Mouse (Mus musculus): Measurements from ENCODE around the gene Olfr304. TPM values are rescaled to one million over a fixed set of nuclear protein-coding genes. Genes with fewer than 3 reads are reported as not detected.
"Not testable (repeated sequence)": the region's sequence is repeated elsewhere in the genome, so short reads cannot be mapped to it uniquely, and the experiment has no call there.

Gene Olfr304
- total RNA-seq (2014; fragmentation: Nextera tagmentation) (not detected in 2 replicates), total RNA-seq (2017) (not detected in 2 replicates)

- no peak for ATAC-seq (replicated peaks; ENCODE audit: low FRiP score, low TSS enrichment, poor library complexity, severe bottlenecking)
Observed at GRCm38 (mm10) chr7:86386558-86386957, at the start of gene Olfr304. Olfr304 (minus strand) TSS chr7:86386658.

GRCm38 (mm10) chr7:86403546-86403945, 17.1 kb upstream of the Olfr304 start, which contains the start of gene Olfr301:
Olfr301 (plus strand) TSS chr7:86403846.
- ATAC-seq (replicated peaks; ENCODE audit: low FRiP score, low TSS enrichment, poor library complexity, severe bottlenecking): no peak

GRCm38 (mm10) chr7:86397689-86398088, 11.2 kb upstream of the Olfr304 start, which contains the start of gene Olfr303:
Olfr303 (minus strand) TSS chr7:86397789.
- ATAC-seq (replicated peaks; ENCODE audit: low FRiP score, low TSS enrichment, poor library complexity, severe bottlenecking): no peak

- no peak for ATAC-seq (replicated peaks; ENCODE audit: low FRiP score, low TSS enrichment, poor library complexity, severe bottlenecking)
Observed at GRCm38 (mm10) chr7:86385769-86386168, 689 bp downstream of the Olfr304 start.

- ATAC-seq (replicated peaks; ENCODE audit: low FRiP score, low TSS enrichment, poor library complexity, severe bottlenecking): no peak
Observed at GRCm38 (mm10) chr7:86366828-86367227, 19.6 kb downstream of the Olfr304 start, which contains the start of gene Olfr305. Olfr305 (minus strand) TSS chr7:86366928.

GRCm38 (mm10) chr7:86346296-86346695, 40.2 kb downstream of the Olfr304 start:
- ATAC-seq (replicated peaks; ENCODE audit: low FRiP score, low TSS enrichment, poor library complexity, severe bottlenecking): not testable (repeated sequence)

GRCm38 (mm10) chr7:86344253-86344652, 42.2 kb downstream of the Olfr304 start:
- ATAC-seq (replicated peaks; ENCODE audit: low FRiP score, low TSS enrichment, poor library complexity, severe bottlenecking): no peak

- no peak for ATAC-seq (replicated peaks; ENCODE audit: low FRiP score, low TSS enrichment, poor library complexity, severe bottlenecking)
Observed at GRCm38 (mm10) chr7:86342881-86343565, 43.4 kb downstream of the Olfr304 start.

GRCm38 (mm10) chr7:86337486-86337885, 49.0 kb downstream of the Olfr304 start, which contains the start of gene Olfr307:
Olfr307 (minus strand) TSS chr7:86337586.
- ATAC-seq (replicated peaks; ENCODE audit: low FRiP score, low TSS enrichment, poor library complexity, severe bottlenecking): no peak

Other genes with a start within 250 kb of the Olfr304 start
- not detected in 2 replicates for gene Vmn2r75, start 214.9 kb downstream of the Olfr304 start, total RNA-seq (2014; fragmentation: Nextera tagmentation)
- gene Vmn2r75, start 214.9 kb downstream of the Olfr304 start, total RNA-seq (2017): not detected in 2 replicates
- not detected in 2 replicates for gene Vmn2r76, start 140.3 kb downstream of the Olfr304 start, total RNA-seq (2014; fragmentation: Nextera tagmentation)
- gene Vmn2r76, start 140.3 kb downstream of the Olfr304 start, total RNA-seq (2017): not detected in 2 replicates
- not detected in 2 replicates for gene Olfr310, start 109.5 kb downstream of the Olfr304 start, total RNA-seq (2014; fragmentation: Nextera tagmentation)
- gene Olfr310, start 109.5 kb downstream of the Olfr304 start, total RNA-seq (2017): not detected in 2 replicates
- gene Olfr309, start 73.0 kb downstream of the Olfr304 start, total RNA-seq (2014; fragmentation: Nextera tagmentation): not detected in 2 replicates
- gene Olfr309, start 73.0 kb downstream of the Olfr304 start, total RNA-seq (2017): not detected in 2 replicates
- gene Olfr308, start 61.0 kb downstream of the Olfr304 start, total RNA-seq (2014; fragmentation: Nextera tagmentation): not detected in 2 replicates
- gene Olfr308, start 61.0 kb downstream of the Olfr304 start, total RNA-seq (2017): not detected in 2 replicates
- gene Olfr307, start 49.1 kb downstream of the Olfr304 start, total RNA-seq (2014; fragmentation: Nextera tagmentation): not detected in 2 replicates
- not detected in 2 replicates for gene Olfr307, start 49.1 kb downstream of the Olfr304 start, total RNA-seq (2017)
- not detected in 2 replicates for gene Olfr305, start 19.7 kb downstream of the Olfr304 start, total RNA-seq (2014; fragmentation: Nextera tagmentation)
- gene Olfr305, start 19.7 kb downstream of the Olfr304 start, total RNA-seq (2017): not detected in 2 replicates
- not detected in 2 replicates for gene Olfr303, start 11.1 kb upstream of the Olfr304 start, total RNA-seq (2014; fragmentation: Nextera tagmentation)
- not detected in 2 replicates for gene Olfr303, start 11.1 kb upstream of the Olfr304 start, total RNA-seq (2017)
- gene Olfr301, start 17.2 kb upstream of the Olfr304 start, total RNA-seq (2014; fragmentation: Nextera tagmentation): not detected in 2 replicates
- gene Olfr301, start 17.2 kb upstream of the Olfr304 start, total RNA-seq (2017): not detected in 2 replicates
- gene Olfr299, start 73.3 kb upstream of the Olfr304 start, total RNA-seq (2014; fragmentation: Nextera tagmentation): not detected in 2 replicates
- not detected in 2 replicates for gene Olfr299, start 73.3 kb upstream of the Olfr304 start, total RNA-seq (2017)
- gene Olfr298, start 105.8 kb upstream of the Olfr304 start, total RNA-seq (2014; fragmentation: Nextera tagmentation): not detected in 2 replicates
- gene Olfr298, start 105.8 kb upstream of the Olfr304 start, total RNA-seq (2017): not detected in 2 replicates
- not detected in 2 replicates for gene Olfr297, start 133.3 kb upstream of the Olfr304 start, total RNA-seq (2014; fragmentation: Nextera tagmentation)
- not detected in 2 replicates for gene Olfr297, start 133.3 kb upstream of the Olfr304 start, total RNA-seq (2017)
- gene Olfr295, start 197.2 kb upstream of the Olfr304 start, total RNA-seq (2014; fragmentation: Nextera tagmentation): not detected in 2 replicates
- gene Olfr295, start 197.2 kb upstream of the Olfr304 start, total RNA-seq (2017): not detected in 2 replicates
- not detected in 2 replicates for gene Olfr294, start 230.0 kb upstream of the Olfr304 start, total RNA-seq (2014; fragmentation: Nextera tagmentation)
- gene Olfr294, start 230.0 kb upstream of the Olfr304 start, total RNA-seq (2017): not detected in 2 replicates

All from megakaryocyte-erythroid progenitor cell, adult 5-6 weeks (primary cell).